Mouse (Mus musculus) lung, postnatal 14 days (tissue): Measurements from ENCODE around the gene Galnt14.

Experiments
- DNase-seq: peaks from one replicate; pipeline ENCODE4 v3.0.0; 2021

The Galnt14 gene

GRCm38 (mm10) chr17:73568204-73568603 is 142.0 kb downstream of the Galnt14 start:
- no peak for DNase-seq

- DNase-seq = no peak
Observed at GRCm38 (mm10) chr17:73561149-73561548, 149.1 kb downstream of the Galnt14 start.

DNA sequence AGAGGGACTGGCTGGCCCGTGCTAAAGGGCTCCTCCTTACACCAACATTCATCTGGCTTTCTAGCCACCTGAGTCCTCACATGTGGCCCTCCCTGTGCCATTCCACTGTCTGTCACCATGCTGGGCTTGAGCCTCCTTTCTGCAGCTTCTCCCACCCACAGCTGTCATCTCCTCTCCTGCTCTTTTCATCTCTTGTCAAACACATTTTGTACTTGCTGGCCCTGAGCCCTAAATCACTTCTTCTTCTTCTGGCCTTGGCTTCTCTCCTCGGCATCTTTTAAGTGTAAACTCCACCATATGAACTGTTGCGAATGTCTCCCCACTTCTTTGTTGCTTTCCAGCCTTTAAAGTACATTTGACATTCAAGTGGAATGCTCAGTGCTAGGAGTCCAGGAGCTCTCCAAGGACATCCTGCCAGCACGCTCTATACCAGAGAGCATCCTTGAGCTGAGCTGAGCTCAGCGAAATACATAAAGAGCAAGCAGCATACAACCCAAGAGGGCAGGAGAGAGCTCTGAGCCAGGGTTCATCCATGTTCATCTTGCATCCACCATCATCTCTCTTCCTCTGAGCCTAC is 150.0 kb downstream of the Galnt14 start:
- no peak for DNase-seq

- DNase-seq = no peak
Observed at GRCm38 (mm10) chr17:73559498-73559897, 150.8 kb downstream of the Galnt14 start.

DNA sequence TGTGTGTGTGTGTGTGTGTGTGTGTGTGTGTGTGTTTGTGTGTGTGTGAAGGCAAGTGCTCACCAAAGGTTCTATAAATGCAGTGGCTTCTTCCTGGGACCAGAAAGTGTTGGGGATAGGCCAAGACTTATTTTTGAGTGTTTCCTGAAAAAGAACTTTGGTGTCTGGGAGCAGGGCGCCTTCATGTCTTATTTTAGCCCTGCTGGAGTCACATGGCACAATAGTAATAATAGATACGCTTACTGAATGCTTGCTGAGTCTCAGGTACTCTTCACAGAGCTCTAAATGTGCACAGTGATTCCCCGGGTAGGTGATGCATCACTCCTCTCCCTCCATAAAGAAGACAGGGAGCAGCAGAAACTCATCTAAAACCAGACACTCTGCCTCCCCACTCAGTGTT is 153.2 kb downstream of the Galnt14 start:
- no peak for DNase-seq

GRCm38 (mm10) chr17:73556436-73556835 is 153.8 kb downstream of the Galnt14 start:
- DNase-seq = no peak

DNA sequence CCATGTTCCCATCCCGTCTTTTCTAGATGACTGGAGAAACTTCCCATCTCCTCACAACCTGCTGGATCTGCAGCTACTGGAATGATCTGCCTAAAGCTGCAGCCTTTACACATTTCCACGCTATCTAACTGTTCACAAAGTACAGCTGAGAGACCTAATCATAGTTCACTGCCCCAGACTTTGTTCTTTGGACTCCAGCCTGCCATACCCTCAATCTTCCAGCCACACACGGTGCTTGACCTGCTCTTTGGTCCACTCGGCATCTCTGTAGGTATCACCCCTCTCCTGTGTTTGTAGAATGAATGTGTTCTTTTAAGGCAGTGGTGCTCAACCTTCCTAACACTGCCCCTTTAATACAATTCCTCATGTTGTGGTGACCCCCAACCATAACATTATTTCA is 155.6 kb downstream of the Galnt14 start:
- DNase-seq = no peak

DNA sequence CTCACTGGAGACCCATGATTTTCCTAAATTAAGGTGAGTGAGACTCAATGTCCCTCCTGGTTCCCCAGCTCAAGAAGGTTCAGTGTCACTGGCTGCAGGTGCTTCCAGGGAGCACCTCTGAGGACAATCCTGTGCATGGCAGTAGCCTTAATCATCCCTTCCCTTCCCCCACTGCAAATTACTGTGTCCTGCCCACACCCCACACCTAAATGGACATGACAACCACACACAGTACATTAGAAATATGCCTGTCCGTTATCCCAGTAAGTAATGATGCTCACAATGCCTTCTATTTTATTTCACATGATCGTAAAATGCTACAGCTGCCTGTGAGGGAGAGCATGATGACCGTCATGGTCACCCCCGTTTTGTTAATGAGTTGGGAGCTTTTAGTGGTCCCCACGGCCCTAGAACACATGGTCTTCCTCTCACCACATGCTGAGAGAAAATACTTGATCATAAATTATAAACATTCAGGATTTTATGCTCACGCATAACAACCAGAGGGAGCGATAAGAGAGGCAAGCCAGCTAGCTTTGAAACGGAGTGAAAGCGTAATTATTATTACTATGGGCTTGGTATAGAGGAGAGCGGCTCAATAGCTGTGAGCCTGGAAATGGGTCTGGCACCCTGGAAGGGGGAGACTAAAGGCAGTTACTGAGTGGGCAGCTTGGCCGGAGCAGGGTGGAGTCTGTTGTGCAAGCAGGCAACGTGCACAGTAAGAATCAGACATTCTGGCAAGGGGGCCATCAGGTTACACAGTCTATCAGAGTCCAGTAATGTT is 161.3 kb downstream of the Galnt14 start:
- DNase-seq = no peak

DNA sequence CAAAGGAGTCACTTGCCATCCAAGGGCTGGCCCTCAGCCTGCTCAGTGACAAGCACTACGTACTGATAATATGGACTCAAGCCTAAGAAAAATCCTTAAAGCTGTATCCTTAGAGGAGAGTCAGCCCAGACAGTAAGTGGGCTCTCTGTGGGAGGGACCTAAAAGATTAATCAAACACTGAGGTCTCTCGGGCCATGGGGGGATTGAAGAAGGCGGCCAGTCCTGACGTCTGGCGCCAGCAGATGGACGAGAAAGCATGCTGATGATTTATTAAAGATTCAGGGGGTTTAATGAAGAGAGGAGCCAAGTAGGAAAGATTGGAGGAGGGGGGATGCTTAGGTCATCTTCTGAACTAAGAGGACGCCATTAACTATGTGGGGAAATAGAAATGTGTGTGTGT is 162.1 kb downstream of the Galnt14 start:
- no peak for DNase-seq

GRCm38 (mm10) chr17:73547483-73547882 is 162.8 kb downstream of the Galnt14 start:
- DNase-seq = no peak

GRCm38 (mm10) chr17:73541911-73542310 is 168.3 kb downstream of the Galnt14 start:
- no peak for DNase-seq

DNA sequence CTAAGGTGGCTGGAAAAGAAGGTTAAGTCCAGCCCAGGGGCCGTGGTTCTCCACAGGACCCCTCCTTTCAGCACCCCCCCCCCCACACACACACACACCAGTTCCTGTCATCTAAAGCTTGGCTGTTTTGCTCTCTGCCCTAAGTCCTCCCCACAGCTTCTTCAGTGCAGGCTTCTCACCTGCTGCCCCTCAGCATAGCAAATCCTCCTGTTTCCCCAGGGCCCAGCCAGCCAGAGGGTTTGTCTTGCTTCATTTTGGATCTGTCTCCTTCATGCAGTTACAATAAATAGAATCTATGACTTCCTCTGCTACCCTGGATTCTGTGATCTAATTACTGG is 169.1 kb downstream of the Galnt14 start:
- no peak for DNase-seq

DNA sequence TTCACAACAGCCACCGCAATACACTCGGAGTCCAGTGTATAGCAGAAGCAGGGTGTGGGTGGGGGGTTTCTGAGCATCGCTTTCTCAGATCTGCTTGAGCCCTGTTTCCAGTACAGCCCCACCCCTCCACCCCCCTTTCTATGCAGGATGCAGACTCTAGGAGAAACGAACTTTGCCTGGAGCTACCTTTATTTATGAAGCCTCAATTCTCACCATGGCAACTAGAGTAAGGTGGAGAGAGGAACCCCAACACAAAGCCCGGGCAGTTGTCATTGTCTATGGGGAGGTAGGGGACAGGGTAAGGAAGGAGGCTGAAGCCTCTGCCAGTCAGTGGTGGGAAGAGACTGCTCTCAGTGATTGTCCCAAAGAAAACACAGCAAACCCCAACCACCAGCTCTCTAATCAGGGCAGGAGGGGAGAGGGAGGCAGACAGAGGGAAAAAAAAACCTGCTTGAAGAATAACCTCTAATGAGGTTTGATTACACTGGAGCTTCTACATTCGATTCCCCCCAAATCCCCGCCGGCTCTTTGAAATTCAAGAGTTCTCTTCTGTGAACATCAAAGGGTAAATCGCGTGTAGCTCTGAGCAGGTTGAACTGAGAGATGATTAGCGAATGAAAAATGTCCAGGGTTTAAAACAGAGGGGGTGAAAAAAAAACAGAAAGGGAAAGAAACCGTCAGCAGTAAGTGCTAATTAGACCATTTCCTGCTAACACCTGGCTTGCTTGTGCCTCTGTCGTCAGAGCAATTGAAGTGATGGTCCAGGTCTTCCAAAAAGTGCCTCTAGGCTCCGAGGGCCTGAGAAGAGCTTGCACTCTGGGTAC is 169.6 kb downstream of the Galnt14 start:
- DNase-seq = no peak

DNA sequence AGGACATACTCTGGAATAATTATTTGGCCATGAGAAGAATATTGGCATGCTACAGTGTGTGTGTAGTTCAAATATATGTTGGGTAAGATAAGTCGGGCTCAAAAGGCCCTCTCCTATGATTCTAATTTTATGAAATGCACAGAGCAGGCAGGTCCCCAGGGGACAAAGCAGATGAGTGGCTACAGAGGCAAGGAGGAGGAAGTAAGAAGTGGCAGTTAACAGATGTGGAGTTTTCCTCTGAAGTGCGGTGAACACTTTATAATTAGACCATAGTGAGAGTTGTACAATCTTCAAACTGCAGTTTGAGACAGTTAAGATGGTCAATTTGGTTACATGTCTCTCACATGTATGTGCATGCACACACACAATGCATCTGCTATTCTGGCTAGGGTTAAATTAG is 178.4 kb downstream of the Galnt14 start:
- DNase-seq = no peak

DNA sequence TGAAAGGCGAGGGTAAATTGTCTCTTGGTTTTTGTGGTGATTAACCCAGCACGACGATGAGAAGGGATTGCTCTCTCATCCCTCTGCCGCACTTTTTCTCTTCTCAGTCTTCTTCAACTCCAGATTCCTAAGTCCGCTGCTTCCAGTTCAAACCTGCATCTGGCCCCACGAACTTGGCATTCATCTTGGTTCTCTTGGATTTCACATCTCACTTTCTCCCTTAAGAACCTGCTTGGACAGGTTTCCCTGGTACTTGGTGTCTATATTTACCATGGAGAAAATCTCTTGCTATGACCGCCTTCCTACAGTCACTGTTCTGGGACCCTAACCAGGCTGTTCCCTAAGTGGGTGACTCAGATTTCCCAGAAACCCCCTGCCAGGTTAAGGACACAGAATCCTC is 188.1 kb downstream of the Galnt14 start:
- no peak for DNase-seq

DNA sequence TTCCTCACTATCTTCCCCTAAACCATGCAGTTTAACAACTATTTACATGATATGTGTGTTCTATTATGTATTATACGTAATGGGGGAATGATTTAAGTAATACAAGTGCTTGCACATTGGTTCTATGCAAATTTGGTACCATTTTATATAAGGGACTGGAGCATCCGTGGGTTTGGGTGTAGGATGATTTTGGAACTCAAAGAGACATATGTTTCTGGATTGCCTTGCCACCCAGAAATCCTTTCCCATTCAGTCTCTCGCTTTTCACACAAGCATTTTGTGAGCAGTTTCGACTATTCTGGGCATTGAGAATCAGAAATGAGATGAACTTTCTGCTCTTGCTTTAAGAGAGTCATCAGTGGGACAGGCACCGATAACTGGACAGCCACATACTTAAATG is 190.9 kb downstream of the Galnt14 start:
- no peak for DNase-seq

DNA sequence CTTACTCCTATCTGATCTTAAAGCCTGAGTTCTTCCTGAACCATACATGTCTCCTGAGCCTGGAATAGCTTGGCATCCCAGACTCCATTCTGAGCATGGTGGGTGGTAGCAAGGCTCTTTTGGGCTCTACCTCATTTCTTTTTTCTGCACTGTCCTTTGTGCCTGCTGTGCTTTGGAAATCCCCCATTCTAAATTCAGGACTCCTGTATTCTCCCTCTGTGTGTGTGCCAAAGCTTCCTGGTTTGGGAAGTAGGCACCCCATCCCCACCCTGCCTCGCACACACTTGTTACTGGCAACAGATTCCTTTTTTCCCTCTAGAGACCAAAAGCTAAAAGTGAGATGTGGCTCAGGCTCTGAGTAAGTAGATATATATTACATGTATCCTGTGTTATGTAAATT is 191.9 kb downstream of the Galnt14 start:
- DNase-seq = no peak

DNA sequence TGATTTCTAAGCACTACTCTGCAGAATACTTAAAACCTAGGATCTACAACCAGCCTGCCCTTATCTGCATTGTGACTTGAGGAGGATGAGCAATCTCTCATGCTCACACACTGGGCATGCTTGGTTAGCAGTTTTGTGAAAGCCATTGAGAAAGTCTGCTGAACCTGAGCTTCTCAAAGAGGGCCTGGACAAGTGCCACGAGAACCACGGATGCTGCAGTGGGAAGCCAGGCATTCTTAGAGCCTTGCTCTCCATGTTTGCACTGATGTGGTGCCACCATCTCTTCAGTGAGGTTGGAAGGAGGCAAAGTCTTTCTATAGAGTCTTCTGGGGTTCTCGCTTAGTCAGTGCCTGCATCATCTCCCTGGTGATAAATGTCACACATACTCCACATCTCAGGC is 194.7 kb downstream of the Galnt14 start:
- no peak for DNase-seq

GRCm38 (mm10) chr17:73514862-73515261 is 195.4 kb downstream of the Galnt14 start:
- no peak for DNase-seq

- DNase-seq = no peak
Observed at GRCm38 (mm10) chr17:73514258-73514657, 196.0 kb downstream of the Galnt14 start.

- no peak for DNase-seq
Observed at GRCm38 (mm10) chr17:73512844-73513243, 197.4 kb downstream of the Galnt14 start.

- no peak for DNase-seq
Observed at GRCm38 (mm10) chr17:73507804-73508535, 202.3 kb downstream of the Galnt14 start.

DNA sequence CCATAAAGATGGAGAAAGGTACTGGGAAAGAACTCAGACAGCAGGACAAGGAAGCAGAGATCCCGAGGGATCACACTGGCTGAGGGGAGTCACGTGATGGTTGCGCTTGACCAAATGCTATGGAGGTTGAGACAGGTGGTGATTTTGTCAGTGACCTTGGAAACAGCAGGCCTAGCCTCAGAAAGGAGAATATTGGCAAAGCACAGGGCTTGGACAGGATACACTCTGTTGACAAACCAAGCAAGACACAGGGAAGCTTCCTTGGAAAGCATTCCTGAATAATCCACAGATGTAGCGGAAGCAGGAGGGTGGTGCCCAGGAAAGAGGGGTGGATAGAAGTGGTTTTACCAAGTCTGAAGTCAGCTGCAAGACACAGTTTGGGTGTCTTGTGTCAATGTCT is 206.1 kb downstream of the Galnt14 start:
- no peak for DNase-seq
